Comparison of ENCODE assay signal across 30 mouse cellular contexts in genomic region chr14:41185059-41185821, GRCm38 (mm10). TPM values are rescaled to one million over a fixed set of nuclear protein-coding genes. Genes with fewer than 3 reads are reported as not detected.
DNase-seq lines count a peak whose midpoint lies in the region; ATAC-seq and TF ChIP-seq lines count a peak whose summit lies in the region.
"Had no signal": no experiment of that assay in that cellular context is flagged by ENCODE, and none has a peak within 500 bp of the region (broad histone marks: within the 10 kb centered on the region; RNA-seq: fewer than 3 reads in every experiment).

Gene Sftpd (minus strand): TSS chr14:41185149.

- H3K4me3 ChIP-seq in intestine, embryonic 15.5 days (replicated peaks): no peak within 1 kb of the TSS
- H3K4me3 ChIP-seq in intestine, postnatal 0 days (ENCODE audit: low read depth, low read length): no peak within 1 kb of the TSS
- peak within 1 kb of the TSS; percentile 32 for H3K4me3 ChIP-seq in lung, adult 2 months (replicated peaks; ENCODE audit: extremely low read depth, low read depth, low read length)
- H3K4me3 ChIP-seq in stomach, postnatal 0 days (ENCODE audit: low read depth, low read length): no peak within 1 kb of the TSS
- H3K4me3 ChIP-seq in hindbrain, embryonic 13.5 days: no peak within 1 kb of the TSS
- H3K4me3 ChIP-seq: embryonic facial prominence, embryonic 15.5 days; erythroblast, embryonic 14.5 days; forebrain, embryonic 12.5 days; heart, embryonic 12.5 days; hindbrain, embryonic 12.5 days had no signal

- no peak within 1 kb of the TSS for H3K9ac ChIP-seq in intestine, embryonic 15.5 days
- H3K9ac ChIP-seq in intestine, postnatal 0 days (ENCODE audit: low read depth, low read length): no peak within 1 kb of the TSS
- H3K9ac ChIP-seq in stomach, postnatal 0 days (ENCODE audit: low read length): no peak within 1 kb of the TSS
- no peak within 1 kb of the TSS for H3K9ac ChIP-seq in hindbrain, embryonic 13.5 days
- H3K9ac ChIP-seq: embryonic facial prominence, embryonic 15.5 days; forebrain, embryonic 12.5 days; heart, embryonic 12.5 days; hindbrain, embryonic 12.5 days had no signal

- H3K4me1 ChIP-seq in intestine, embryonic 15.5 days (replicated peaks): no peaks in the 10 kb centered on the region
- no peaks in the 10 kb centered on the region for H3K4me1 ChIP-seq in intestine, postnatal 0 days (replicated peaks; ENCODE audit: control insufficient read depth, insufficient read depth, low read length)
- no peaks in the 10 kb centered on the region; the same call in 1 of the 2 replicates for H3K4me1 ChIP-seq in lung, adult 2 months (ENCODE audit: control insufficient read depth, insufficient read depth, low read length)
- no peaks in the 10 kb centered on the region for H3K4me1 ChIP-seq in stomach, postnatal 0 days (replicated peaks; ENCODE audit: control insufficient read depth, insufficient read depth)
- H3K4me1 ChIP-seq in hindbrain, embryonic 13.5 days (replicated peaks): no peaks in the 10 kb centered on the region
- H3K4me1 ChIP-seq: embryonic facial prominence, embryonic 15.5 days; forebrain, embryonic 12.5 days; heart, embryonic 12.5 days; hindbrain, embryonic 12.5 days had no signal

- H3K4me2 ChIP-seq in intestine, embryonic 15.5 days (replicated peaks): no peak within 1 kb of the TSS
- no peak within 1 kb of the TSS for H3K4me2 ChIP-seq in intestine, postnatal 0 days (replicated peaks; ENCODE audit: low read depth)
- no peak within 1 kb of the TSS for H3K4me2 ChIP-seq in stomach, postnatal 0 days (replicated peaks; ENCODE audit: low read depth)
- H3K4me2 ChIP-seq in hindbrain, embryonic 13.5 days: no peak within 1 kb of the TSS
- H3K4me2 ChIP-seq: embryonic facial prominence, embryonic 15.5 days; forebrain, embryonic 12.5 days; heart, embryonic 12.5 days; hindbrain, embryonic 12.5 days had no signal

- no peak for TF ChIP-seq CTCF in intestine, postnatal 0 days (IDR thresholded peaks at IDR 0.05; ENCODE audit: low read depth)
- no peak for TF ChIP-seq CTCF in lung, adult 2 months (IDR thresholded peaks at IDR 0.05; ENCODE audit: insufficient read depth, low read length)
- no peak for TF ChIP-seq CTCF in stomach, postnatal 0 days (IDR thresholded peaks at IDR 0.05; ENCODE audit: low read depth)

- H3K36me3 ChIP-seq in intestine, embryonic 15.5 days: no peaks in the 10 kb centered on the region
- H3K36me3 ChIP-seq in intestine, postnatal 0 days (ENCODE audit: control insufficient read depth, insufficient read depth): no peaks in the 10 kb centered on the region
- no peaks in the 10 kb centered on the region for H3K36me3 ChIP-seq in stomach, postnatal 0 days (ENCODE audit: control insufficient read depth, insufficient read depth, low read length)
- H3K36me3 ChIP-seq in hindbrain, embryonic 13.5 days: no peaks in the 10 kb centered on the region
- H3K36me3 ChIP-seq: embryonic facial prominence, embryonic 15.5 days; forebrain, embryonic 12.5 days; heart, embryonic 12.5 days; hindbrain, embryonic 12.5 days had no signal

- 73% methylated on average over 4 of the region's 4 CpGs for WGBS in intestine, embryonic 15.5 days
- WGBS in intestine, postnatal 0 days: 60% methylated on average over 4 of the region's 4 CpGs
- 54% methylated on average over 4 of the region's 4 CpGs for WGBS in lung, adult 2 months
- WGBS in stomach, postnatal 0 days: 66% methylated on average over 4 of the region's 4 CpGs
- WGBS in hindbrain, embryonic 13.5 days: 81% methylated on average over 4 of the region's 4 CpGs

- peak; percentile 49 for DNase-seq in lung, adult 2 months
- peak; percentile 40 for DNase-seq in lung, postnatal 14 days
- DNase-seq in stomach, postnatal 0 days (ENCODE audit: low spot score): peak; percentile 36
- no peak for DNase-seq in heart, postnatal 36 days
- DNase-seq in frontal cortex, postnatal 10 days (ENCODE audit: low spot score in 2 of 2): no peak
- DNase-seq: adrenal gland, postnatal 25 days; B cell, adult 2 months; cerebellum, adult 18-20 months; cerebellum, postnatal 10 days; gastrocnemius, postnatal 25 days; heart, postnatal 4 days had no signal

- no peaks in the 10 kb centered on the region for H3K27me3 ChIP-seq in intestine, embryonic 15.5 days (replicated peaks)
- H3K27me3 ChIP-seq in intestine, postnatal 0 days (replicated peaks; ENCODE audit: control insufficient read depth, insufficient read depth, low read length): no peaks in the 10 kb centered on the region
- H3K27me3 ChIP-seq in stomach, postnatal 0 days (ENCODE audit: control insufficient read depth, insufficient read depth, low read length): no peaks in the 10 kb centered on the region
- no peaks in the 10 kb centered on the region for H3K27me3 ChIP-seq in hindbrain, embryonic 13.5 days
- H3K27me3 ChIP-seq: embryonic facial prominence, embryonic 15.5 days; forebrain, embryonic 12.5 days; heart, embryonic 12.5 days; hindbrain, embryonic 12.5 days had no signal

- no peak for TF ChIP-seq EP300 in stomach, postnatal 0 days (optimal IDR thresholded peaks at IDR 0.05)

- peak; percentile 63 for ATAC-seq in intestine, embryonic 15.5 days
- no peak for ATAC-seq in intestine, postnatal 0 days
- ATAC-seq in stomach, postnatal 0 days (ENCODE audit: low FRiP score, low TSS enrichment): peak; percentile 60; the same call in 1 of the 2 replicates
- no peak for ATAC-seq in hindbrain, embryonic 13.5 days (ENCODE audit: low FRiP score)
- ATAC-seq: activated CD4-positive, CD25-positive, alpha-beta regulatory T cell, adult 4 months; CD4-positive, CD25-positive, alpha-beta regulatory T cell, adult 4 months; forebrain, embryonic 16.5 days; hindbrain, postnatal 0 days had no signal

- H3K27ac ChIP-seq in intestine, embryonic 15.5 days: no peak within 1 kb of the TSS
- no peak within 1 kb of the TSS for H3K27ac ChIP-seq in intestine, postnatal 0 days (ENCODE audit: low read depth, low read length)
- H3K27ac ChIP-seq in stomach, postnatal 0 days (replicated peaks): no peak within 1 kb of the TSS
- no peak within 1 kb of the TSS for H3K27ac ChIP-seq in hindbrain, embryonic 13.5 days
- H3K27ac ChIP-seq: embryonic facial prominence, embryonic 15.5 days; forebrain, embryonic 12.5 days; hindbrain, embryonic 12.5 days; hindbrain, postnatal 0 days had no signal

- intact Hi-C loops in heart, postnatal 36 days (cut with DNase I): no loop called here

- peak; percentile 79; the same call in 1 of the 2 replicates for TF ChIP-seq POLR2A in lung, adult 2 months (IDR thresholded peaks at IDR 0.05; ENCODE audit: borderline replicate concordance, extremely low read depth, low read depth, low read length)

- H3K9me3 ChIP-seq in intestine, embryonic 15.5 days: no peaks in the 10 kb centered on the region
- no peaks in the 10 kb centered on the region for H3K9me3 ChIP-seq in intestine, postnatal 0 days (ENCODE audit: control insufficient read depth)
- H3K9me3 ChIP-seq in stomach, postnatal 0 days (ENCODE audit: control insufficient read depth, low read length): no peaks in the 10 kb centered on the region
- H3K9me3 ChIP-seq in hindbrain, embryonic 13.5 days: no peaks in the 10 kb centered on the region
- H3K9me3 ChIP-seq: embryonic facial prominence, embryonic 15.5 days; forebrain, embryonic 12.5 days; heart, embryonic 12.5 days; hindbrain, embryonic 12.5 days had no signal

RNA-seq across cellular contexts. Expression of gene Sftpd, which starts in this region (rescaled TPM):
- not detected in 2 replicates for polyA plus RNA-seq in intestine, embryonic 15.5 days (2015; fragmentation: Nextera tagmentation; extraction: Ambion mirVana)
- polyA plus RNA-seq in intestine, postnatal 0 days (2015; fragmentation: Nextera tagmentation; extraction: Ambion mirVana): 0.12 and 0.23 TPM in 2 replicates
- 235 and 279 TPM in 2 replicates for polyA plus RNA-seq in lung, adult 2 months (2012; rRNA removed)
- polyA plus RNA-seq in stomach, postnatal 0 days (2015; fragmentation: Nextera tagmentation; extraction: Ambion mirVana): 4.9 TPM in 2 replicates
- total RNA-seq in heart, postnatal 36 days (2021): not detected
- polyA plus RNA-seq in hindbrain, embryonic 13.5 days (2015; fragmentation: Nextera tagmentation; extraction: Ambion mirVana): not detected in 2 replicates
- total RNA-seq: adrenal gland, adult 18-20 months; adrenal gland, postnatal 25 days; gastrocnemius, adult 18-20 months; gastrocnemius, postnatal 25 days; granulocyte monocyte progenitor cell, adult 5-6 weeks; heart, adult 8-10 months; heart, postnatal 4 days; hindbrain, postnatal 0 days; MEL had no signal
- polyA plus RNA-seq: activated CD4-positive, CD25-positive, alpha-beta regulatory T cell, adult 4 months; CD4-positive, CD25-positive, alpha-beta regulatory T cell, adult 4 months; embryonic facial prominence, embryonic 11.5 days; erythroblast, embryonic 14.5 days; forebrain, embryonic 12.5 days; forebrain, embryonic 16.5 days; frontal cortex, adult 2 months; heart, embryonic 12.5 days; hindbrain, embryonic 12.5 days; hindbrain, postnatal 0 days had no signal

Comparison
In these comparisons a context has a peak if more than half of its experiments do, and no peak if none do; other contexts are left out.
1. RNA of gene Sftpd (polyA plus RNA-seq): 235 to 279 TPM in lung, adult 2 months; 4.9 TPM in stomach, postnatal 0 days, 0.12 to 0.23 TPM in intestine, postnatal 0 days, not detected in intestine, embryonic 15.5 days and not detected in hindbrain, embryonic 13.5 days; every median in the first group is over 10 times any median in the second.
2. Peak in ATAC-seq in intestine, embryonic 15.5 days; RNA of the gene not detected or under 1 TPM.
3. DNase-seq: peak in lung, adult 2 months (single experiment), lung, postnatal 14 days (single experiment) and stomach, postnatal 0 days (single experiment); none in heart, postnatal 36 days (0 of 2) and frontal cortex, postnatal 10 days (0 of 2).